In the genomic region with DNA sequence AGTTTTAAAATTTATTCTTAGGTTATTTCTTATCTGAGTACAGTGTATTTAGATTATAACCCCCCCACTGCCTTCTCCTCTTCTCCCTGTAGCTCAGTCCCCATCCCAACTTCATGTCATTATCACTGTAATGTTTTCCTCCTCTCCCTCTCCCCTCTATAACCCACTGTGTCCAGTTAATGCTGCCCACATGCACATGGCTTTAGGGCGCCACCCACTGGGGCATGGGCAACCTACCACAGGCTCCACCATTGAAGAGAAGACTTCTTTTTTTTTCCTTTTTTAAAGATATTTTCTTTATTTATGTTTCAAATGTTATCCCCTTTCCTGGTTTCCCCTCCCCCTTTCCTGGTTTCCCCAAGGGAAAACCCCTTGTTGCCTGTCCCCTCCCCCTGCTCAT, we compare ENCODE assay signal across 9 mouse cellular contexts.
DNase-seq lines count a peak whose midpoint lies in the region; ATAC-seq and TF ChIP-seq lines count a peak whose summit lies in the region.
"Had no signal": no experiment of that assay in that cellular context is flagged by ENCODE, and none has a peak within 500 bp of the region (broad histone marks: within the 10 kb centered on the region; RNA-seq: fewer than 3 reads in every experiment).

No protein-coding gene starts in this region.

- WGBS in kidney, adult 2 months = 85% methylated on average over 1 of the region's 1 CpGs
- 65% methylated on average over 1 of the region's 1 CpGs for WGBS in kidney, embryonic 15.5 days
- WGBS in heart, postnatal 0 days = 59% methylated on average over 1 of the region's 1 CpGs

- H3K27ac ChIP-seq in kidney, adult 2 months (ENCODE audit: insufficient read depth, low read depth, low read length) = no peak overlapping the region
- H3K27ac ChIP-seq in kidney, embryonic 15.5 days = no peak overlapping the region
- H3K27ac ChIP-seq in heart, postnatal 0 days (ENCODE audit: low read depth) = no peak overlapping the region
- H3K27ac ChIP-seq: neural tube, embryonic 13.5 days had no signal

- H3K36me3 ChIP-seq in kidney, adult 2 months (ENCODE audit: control insufficient read depth, insufficient read depth, low read length) = no peaks in the 10 kb centered on the region
- H3K36me3 ChIP-seq in kidney, embryonic 15.5 days = no peaks in the 10 kb centered on the region
- peaks cover 3% of the 10 kb centered on the region for H3K36me3 ChIP-seq in C2C12 (ENCODE audit: control insufficient read depth, insufficient read depth)
- H3K36me3 ChIP-seq in heart, postnatal 0 days (replicated peaks; ENCODE audit: control insufficient read depth, insufficient read depth, low read length) = no peaks in the 10 kb centered on the region
- H3K36me3 ChIP-seq: neural tube, embryonic 13.5 days had no signal

- no peaks in the 10 kb centered on the region for H3K79me2 ChIP-seq in C2C12 (ENCODE audit: control insufficient read depth, insufficient read depth)

- no peak for DNase-seq in kidney, adult 2 months
- peak; percentile 49 for DNase-seq in 416B (ENCODE audit: low read depth)
- DNase-seq in heart, postnatal 0 days (ENCODE audit: low spot score) = no peak
- no peak for DNase-seq in urinary bladder, postnatal 14 days (ENCODE audit: low spot score)
- DNase-seq: layer of hippocampus, adult 9-11 months had no signal

- no peaks in the 10 kb centered on the region for H3K79me3 ChIP-seq in C2C12 (ENCODE audit: low read depth)

- no peak overlapping the region for H3K4me2 ChIP-seq in kidney, embryonic 15.5 days
- no peak overlapping the region for H3K4me2 ChIP-seq in heart, postnatal 0 days (ENCODE audit: low read depth, low read length)
- H3K4me2 ChIP-seq: neural tube, embryonic 13.5 days had no signal

- no peak overlapping the region for H3ac ChIP-seq in C2C12 (ENCODE audit: control insufficient read depth, insufficient read length, low read depth)

- H3K4me3 ChIP-seq in kidney, adult 2 months (ENCODE audit: insufficient read depth, low read depth, low read length) = no peak overlapping the region
- no peak overlapping the region for H3K4me3 ChIP-seq in kidney, embryonic 15.5 days (replicated peaks)
- no peak overlapping the region for H3K4me3 ChIP-seq in C2C12 (ENCODE audit: insufficient read depth, poor library complexity, severe bottlenecking)
- no peak overlapping the region for H3K4me3 ChIP-seq in heart, postnatal 0 days (ENCODE audit: low read depth, low read length)
- H3K4me3 ChIP-seq: neural tube, embryonic 13.5 days had no signal

- TF ChIP-seq POLR2A in kidney, adult 2 months (IDR thresholded peaks at IDR 0.05; ENCODE audit: low read depth, low read length) = no peak

- no peak for ATAC-seq in kidney, embryonic 15.5 days (replicated peaks; ENCODE audit: low FRiP score)
- no peak; the same call in 1 of the 2 replicates for ATAC-seq in heart, postnatal 0 days (ENCODE audit: insufficient read depth, low read depth)
- ATAC-seq in granulocyte monocyte progenitor cell, adult 5-6 weeks (replicated peaks; ENCODE audit: poor library complexity, severe bottlenecking) = no peak

- H3K9me3 ChIP-seq in kidney, embryonic 15.5 days (replicated peaks) = no peaks in the 10 kb centered on the region
- no peaks in the 10 kb centered on the region for H3K9me3 ChIP-seq in heart, postnatal 0 days (replicated peaks; ENCODE audit: control insufficient read depth, low read length)
- H3K9me3 ChIP-seq: neural tube, embryonic 13.5 days had no signal

- H3K4me1 ChIP-seq in kidney, adult 2 months (ENCODE audit: control insufficient read depth, insufficient read depth, low read length) = no peaks in the 10 kb centered on the region
- H3K4me1 ChIP-seq in kidney, embryonic 15.5 days = no peaks in the 10 kb centered on the region
- H3K4me1 ChIP-seq in heart, postnatal 0 days (ENCODE audit: control insufficient read depth, insufficient read depth) = peaks cover 4% of the 10 kb centered on the region
- H3K4me1 ChIP-seq: neural tube, embryonic 13.5 days had no signal

- no peaks in the 10 kb centered on the region for H3K27me3 ChIP-seq in kidney, adult 2 months (replicated peaks; ENCODE audit: control insufficient read depth, insufficient read depth, low read length)
- no peaks in the 10 kb centered on the region for H3K27me3 ChIP-seq in kidney, embryonic 15.5 days
- no peaks in the 10 kb centered on the region for H3K27me3 ChIP-seq in C2C12 (ENCODE audit: control insufficient read depth, insufficient read depth, insufficient read length)
- H3K27me3 ChIP-seq in heart, postnatal 0 days (ENCODE audit: control insufficient read depth, insufficient read depth, low read length) = no peaks in the 10 kb centered on the region
- H3K27me3 ChIP-seq: neural tube, embryonic 13.5 days had no signal

- TF ChIP-seq EP300 in heart, postnatal 0 days (IDR thresholded peaks at IDR 0.05; ENCODE audit: low read depth) = no peak

- no peak overlapping the region for H3K9ac ChIP-seq in kidney, embryonic 15.5 days
- no peak overlapping the region for H3K9ac ChIP-seq in heart, postnatal 0 days (replicated peaks; ENCODE audit: low read depth, low read length)
- H3K9ac ChIP-seq: neural tube, embryonic 13.5 days had no signal

- peak; percentile 49 for TF ChIP-seq CTCF in kidney, adult 2 months (conservative IDR thresholded peaks at IDR 0.05; ENCODE audit: insufficient read depth, insufficient read length, low read depth, low read length)
- TF ChIP-seq CTCF in C2C12 (IDR thresholded peaks at IDR 0.05; ENCODE audit: control insufficient read depth, insufficient read depth, insufficient read length) = peak; percentile 49
- TF ChIP-seq CTCF in heart, postnatal 0 days (IDR thresholded peaks at IDR 0.05; ENCODE audit: low read depth) = peak; percentile 49

TF ChIP-seq in C2C12, 6 proteins besides CTCF, POLR2A, EP300 and RAD21:
- TF ChIP-seq MAX (IDR thresholded peaks at IDR 0.05) (no peak), MYOD1 (IDR thresholded peaks at IDR 0.05; ENCODE audit: control insufficient read depth, insufficient read length, low read depth) (no peak), FOSL1 (IDR thresholded peaks at IDR 0.05; ENCODE audit: insufficient read depth, low read length, poor library complexity, severe bottlenecking) (no peak), CEBPB (IDR thresholded peaks at IDR 0.05; ENCODE audit: low read depth) (no peak), MYOG (IDR thresholded peaks at IDR 0.05; ENCODE audit: control insufficient read depth, extremely low read depth, insufficient read length) (no peak), USF1 (IDR thresholded peaks at IDR 0.05; ENCODE audit: low read depth) (no peak)
